Mouse (Mus musculus): Measurements from ENCODE around the gene Cd300lf. TPM values are rescaled to one million over a fixed set of nuclear protein-coding genes. Genes with fewer than 3 reads are reported as not detected.

Gene Cd300lf
- polyA plus RNA-seq, 1 experiment: 6.9 TPM

- no peaks in the 10 kb centered on the region for H3K36me3 ChIP-seq (ENCODE audit: control insufficient read depth, insufficient read depth, low read length)
- H3K4me1 ChIP-seq (ENCODE audit: control insufficient read depth, insufficient read depth, insufficient read length, low read length): no peaks in the 10 kb centered on the region
- WGBS: 71% methylated on average over 5 of the region's 5 CpGs
- H3K4me3 ChIP-seq (ENCODE audit: low read depth, low read length): no peak overlapping the region
- TF ChIP-seq CTCF (IDR thresholded peaks at IDR 0.05; ENCODE audit: extremely low read depth, insufficient read length, insufficient replicate concordance, low read depth, low read length) (no peak), POLR2A (IDR thresholded peaks at IDR 0.05; ENCODE audit: low read depth, low read length) (no peak)
- H3K27ac ChIP-seq (ENCODE audit: insufficient read depth, low read depth, low read length): 0 out of 2 replicates have a peak overlapping the region, but pooled peaks have one; percentile 5
- no peaks in the 10 kb centered on the region for H3K27me3 ChIP-seq (ENCODE audit: control insufficient read depth, insufficient read depth, low read length)
Measured at GRCm38 (mm10) chr11:115100032-115100621, 33.7 kb downstream of the Cd300lf start.

DNA sequence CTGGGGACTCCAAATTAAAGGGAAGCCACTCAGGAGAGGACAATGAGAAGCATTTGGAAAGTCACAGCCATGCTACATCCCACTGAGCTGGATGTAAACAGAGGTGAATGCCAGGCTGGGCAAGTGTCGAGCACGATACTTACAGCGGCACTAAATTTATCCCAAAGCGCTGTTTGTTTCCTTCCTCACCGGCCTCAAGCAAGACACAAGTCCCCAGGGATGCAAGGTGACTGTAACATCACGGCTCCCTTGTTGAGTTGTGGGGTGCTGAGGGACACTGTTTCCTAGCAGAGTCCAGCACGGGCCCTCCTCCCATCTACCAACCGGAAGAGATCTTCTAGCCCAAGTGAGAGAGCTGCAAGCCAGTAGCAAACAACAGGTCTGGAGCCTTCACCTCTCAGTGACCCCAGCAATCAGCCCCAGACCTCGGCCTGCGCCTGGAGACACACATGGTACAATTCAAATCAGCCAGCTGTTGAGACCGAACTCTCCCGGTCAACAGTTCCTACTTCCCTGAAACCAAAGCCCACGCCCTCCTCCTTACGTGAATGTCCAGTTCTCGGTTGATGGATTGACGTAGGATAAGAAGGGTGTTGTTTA lies 34.5 kb downstream of the Cd300lf start:
- no peak for TF ChIP-seq POLR2A (IDR thresholded peaks at IDR 0.05; ENCODE audit: low read depth, low read length)
- TF ChIP-seq CTCF (IDR thresholded peaks at IDR 0.05; ENCODE audit: extremely low read depth, insufficient read length, insufficient replicate concordance, low read depth, low read length): no peak
- Histone ChIP-seq H3K27me3 (ENCODE audit: control insufficient read depth, insufficient read depth, low read length) (no peaks in the 10 kb centered on the region), H3K4me3 (ENCODE audit: low read depth, low read length) (no peak overlapping the region), H3K4me1 (ENCODE audit: control insufficient read depth, insufficient read depth, insufficient read length, low read length) (no peaks in the 10 kb centered on the region), H3K27ac (ENCODE audit: insufficient read depth, low read depth, low read length) (peak overlapping the region; percentile 5; the same call in 1 of the 2 replicates), H3K36me3 (ENCODE audit: control insufficient read depth, insufficient read depth, low read length) (no peaks in the 10 kb centered on the region)
- 27% methylated on average over 16 of the region's 16 CpGs for WGBS

GRCm38 (mm10) chr11:115098203-115098932 lies 35.4 kb downstream of the Cd300lf start:
- 46% methylated on average over 10 of the region's 10 CpGs for WGBS
- no peaks in the 10 kb centered on the region for H3K36me3 ChIP-seq (ENCODE audit: control insufficient read depth, insufficient read depth, low read length)
- no peaks in the 10 kb centered on the region for H3K27me3 ChIP-seq (ENCODE audit: control insufficient read depth, insufficient read depth, low read length)
- H3K27ac ChIP-seq (ENCODE audit: insufficient read depth, low read depth, low read length): peak overlapping the region; percentile 5; the same call in 1 of the 2 replicates
- H3K4me3 ChIP-seq (ENCODE audit: low read depth, low read length): no peak overlapping the region
- TF ChIP-seq POLR2A (IDR thresholded peaks at IDR 0.05; ENCODE audit: low read depth, low read length): no peak
- no peak for TF ChIP-seq CTCF (IDR thresholded peaks at IDR 0.05; ENCODE audit: extremely low read depth, insufficient read length, insufficient replicate concordance, low read depth, low read length)
- no peaks in the 10 kb centered on the region for H3K4me1 ChIP-seq (ENCODE audit: control insufficient read depth, insufficient read depth, insufficient read length, low read length)

DNA sequence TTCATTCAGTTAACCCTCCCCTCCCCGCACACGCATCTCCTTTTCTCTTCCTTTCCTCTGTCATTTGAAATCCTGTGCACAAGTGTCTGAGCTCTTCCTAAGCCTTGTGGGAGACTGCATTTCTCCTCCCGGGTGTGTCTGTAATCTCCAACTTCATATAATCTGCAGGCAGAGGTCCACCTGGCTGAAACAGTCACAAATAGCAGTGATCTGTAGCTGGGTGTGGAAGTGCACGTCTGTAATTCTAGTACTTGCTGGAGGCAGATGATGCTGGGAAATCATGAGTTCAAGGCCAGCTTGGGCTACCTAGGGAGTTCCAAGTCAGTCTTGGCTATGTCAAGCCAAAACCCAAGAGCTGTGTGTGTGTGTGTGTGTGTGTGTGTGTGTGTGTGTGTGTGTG lies 41.7 kb downstream of the Cd300lf start:
- Histone ChIP-seq H3K4me1 (ENCODE audit: control insufficient read depth, insufficient read depth, insufficient read length, low read length) (no peaks in the 10 kb centered on the region; the same call in 1 of the 2 replicates), H3K4me3 (ENCODE audit: low read depth, low read length) (no peak overlapping the region; the same call in 1 of the 2 replicates), H3K36me3 (ENCODE audit: control insufficient read depth, insufficient read depth, low read length) (no peaks in the 10 kb centered on the region), H3K27me3 (ENCODE audit: control insufficient read depth, insufficient read depth, low read length) (peaks cover 5% of the 10 kb centered on the region; the same call in 1 of the 2 replicates), H3K27ac (ENCODE audit: insufficient read depth, low read depth, low read length) (no peak overlapping the region)
- TF ChIP-seq POLR2A (IDR thresholded peaks at IDR 0.05; ENCODE audit: low read depth, low read length) (no peak), CTCF (IDR thresholded peaks at IDR 0.05; ENCODE audit: extremely low read depth, insufficient read length, insufficient replicate concordance, low read depth, low read length) (no peak)
- WGBS: 16% methylated on average over 4 of the region's 4 CpGs

DNA sequence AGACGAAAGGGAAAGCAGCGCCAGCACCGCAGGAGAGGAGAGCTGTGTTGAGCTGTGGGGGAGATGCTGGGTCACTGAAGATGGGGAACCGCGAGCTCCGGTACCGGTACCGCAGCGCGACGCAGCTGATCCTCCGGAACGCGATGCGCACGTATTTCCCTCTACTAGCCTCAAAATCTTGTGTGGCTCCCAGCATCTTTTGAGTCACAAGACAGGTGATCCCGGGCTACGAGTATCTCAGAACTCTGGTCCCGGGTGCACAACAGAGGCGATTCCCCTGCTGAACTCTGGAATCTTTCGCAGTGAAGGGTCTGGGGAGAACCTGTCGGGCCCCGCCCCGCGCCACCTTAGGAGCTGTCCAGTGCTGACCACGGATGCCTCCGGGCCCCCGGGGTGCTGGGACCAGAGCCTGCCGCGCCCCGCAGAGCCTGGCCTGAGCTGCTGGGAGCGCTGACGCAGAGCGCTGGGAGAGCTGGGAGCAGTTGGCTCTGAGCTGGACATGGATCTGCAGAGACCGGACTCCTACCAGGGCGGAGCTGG lies 42.4 kb downstream of the Cd300lf start, which contains the start of gene Rab37:
Gene Rab37, plus strand, starts transcription at position 70 of the 540 bp plus-strand sequence.
- WGBS: 4% methylated on average over 36 of the region's 36 CpGs

GRCm38 (mm10) chr11:115089853-115090252 lies 43.9 kb downstream of the Cd300lf start:
- WGBS: 66% methylated on average over 6 of the region's 6 CpGs

More for the DNA sequence above, 42.4 kb downstream of the Cd300lf start, which contains the start of gene Rab37:
- H3K27ac ChIP-seq (ENCODE audit: insufficient read depth, low read depth, low read length): no peak within 1 kb of the TSS
- H3K4me3 ChIP-seq (ENCODE audit: low read depth, low read length): peak within 1 kb of the TSS; percentile 22
- peaks cover 5% of the 10 kb centered on the region; the same call in 1 of the 2 replicates for H3K27me3 ChIP-seq (ENCODE audit: control insufficient read depth, insufficient read depth, low read length)
- no peaks in the 10 kb centered on the region for H3K36me3 ChIP-seq (ENCODE audit: control insufficient read depth, insufficient read depth, low read length)
- no peak for TF ChIP-seq CTCF (IDR thresholded peaks at IDR 0.05; ENCODE audit: extremely low read depth, insufficient read length, insufficient replicate concordance, low read depth, low read length)
- no peak for TF ChIP-seq POLR2A (IDR thresholded peaks at IDR 0.05; ENCODE audit: low read depth, low read length)
- H3K4me1 ChIP-seq (ENCODE audit: control insufficient read depth, insufficient read depth, insufficient read length, low read length): no peaks in the 10 kb centered on the region; the same call in 1 of the 2 replicates

More at GRCm38 (mm10) chr11:115089853-115090252, 43.9 kb downstream of the Cd300lf start:
- peaks cover 5% of the 10 kb centered on the region; the same call in 1 of the 2 replicates for H3K27me3 ChIP-seq (ENCODE audit: control insufficient read depth, insufficient read depth, low read length)
- H3K27ac ChIP-seq (ENCODE audit: insufficient read depth, low read depth, low read length): no peak overlapping the region
- TF ChIP-seq CTCF (IDR thresholded peaks at IDR 0.05; ENCODE audit: extremely low read depth, insufficient read length, insufficient replicate concordance, low read depth, low read length) (peak; percentile 84), POLR2A (IDR thresholded peaks at IDR 0.05; ENCODE audit: low read depth, low read length) (no peak)
- H3K4me1 ChIP-seq (ENCODE audit: control insufficient read depth, insufficient read depth, insufficient read length, low read length): peaks cover 4% of the 10 kb centered on the region
- H3K4me3 ChIP-seq (ENCODE audit: low read depth, low read length): no peak overlapping the region
- no peaks in the 10 kb centered on the region for H3K36me3 ChIP-seq (ENCODE audit: control insufficient read depth, insufficient read depth, low read length)

Measured in small intestine, adult 2 months (tissue).